Mouse (Mus musculus) kidney, adult 2 months (tissue): ENCODE measurements around the gene Clca3a1.

Experiments used
- CTCF ChIP-seq: fragments of 200-500 bp; conservative IDR thresholded peaks from 2 replicates; pipeline ENCODE4 v1.5.1; 2011; ENCODE audit warnings: low read depth, mild to moderate bottlenecking, control low read depth, low read length, moderate library complexity, mixed read lengths; ENCODE audit not compliant: insufficient read depth, insufficient read length
- POLR2A ChIP-seq: fragments of 200-500 bp; IDR thresholded peaks from one replicate; pipeline ENCODE4 v1.6.1; 2011; ENCODE audit warnings: low read depth, low read length, control low read depth

- TF ChIP-seq POLR2A, result no peak
- no peak for TF ChIP-seq CTCF
Measured at GRCm38 (mm10) chr3:144760592-144761309, at the start of gene Clca3a1.
